Mouse (Mus musculus): ENCODE results near the gene Olfr1034. TPM values are rescaled to one million over a fixed set of nuclear protein-coding genes. Genes with fewer than 3 reads are reported as not detected.

The Olfr1034 gene
- polyA plus RNA-seq (2021; fragmentation: Nextera tagmentation): not detected in 2 replicates
- long read RNA-seq, experiment 1: 0 reads
- long read RNA-seq, experiment 2: 0 reads

DNA sequence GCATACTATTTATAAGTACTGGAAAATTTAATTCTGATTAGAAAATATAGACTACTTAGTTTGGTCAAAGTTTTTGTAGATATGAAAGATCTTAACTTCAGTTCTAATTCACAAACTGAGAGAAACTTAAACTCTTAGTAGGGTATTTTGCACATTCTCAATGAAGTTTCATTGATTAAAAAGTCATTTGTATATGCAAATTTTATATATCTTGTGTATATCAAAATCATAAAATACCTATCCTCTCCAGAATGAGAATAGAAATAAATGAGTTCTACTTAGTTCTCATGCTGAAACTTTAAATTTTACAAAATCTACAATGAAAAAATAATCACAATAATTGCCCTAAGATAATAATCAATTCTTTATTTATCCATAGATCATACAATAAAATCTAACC, at the start of gene Olfr1034:
Olfr1034 (plus strand) TSS at position 301 of the 400 bp plus-strand sequence.

DNA sequence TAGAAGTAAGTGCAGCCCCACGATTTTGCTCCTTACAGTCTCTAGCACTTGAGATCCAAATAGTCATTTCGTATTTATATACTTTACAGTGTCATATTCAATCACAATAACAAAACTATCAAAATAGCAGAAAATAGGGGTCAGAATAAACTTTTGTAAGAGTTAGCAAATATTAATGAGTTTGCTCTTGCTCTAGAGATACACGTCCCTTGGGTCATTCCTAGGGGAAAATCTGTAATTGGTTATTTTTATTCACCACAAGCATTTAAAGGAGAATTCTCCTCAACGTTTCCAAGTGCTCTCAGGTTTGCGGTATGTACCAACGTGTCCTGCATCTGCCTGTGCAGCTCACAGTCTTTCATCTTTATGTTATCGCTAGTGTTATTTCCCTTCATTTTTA, 40.4 kb upstream of the Olfr1034 start, which contains the start of gene Olfr1032:
Olfr1032 (plus strand) TSS at position 301 of the 400 bp plus-strand sequence.

GRCm38 (mm10) chr2:86020406-86020805, 25.3 kb upstream of the Olfr1034 start, which contains the start of gene Olfr1033:
Gene Olfr1033 (plus strand): TSS chr2:86020633.

GRCm38 (mm10) chr2:86073692-86074091, 28.0 kb downstream of the Olfr1034 start, which contains the start of gene Olfr1036:
Gene Olfr1036 (plus strand): TSS chr2:86073992.

DNA sequence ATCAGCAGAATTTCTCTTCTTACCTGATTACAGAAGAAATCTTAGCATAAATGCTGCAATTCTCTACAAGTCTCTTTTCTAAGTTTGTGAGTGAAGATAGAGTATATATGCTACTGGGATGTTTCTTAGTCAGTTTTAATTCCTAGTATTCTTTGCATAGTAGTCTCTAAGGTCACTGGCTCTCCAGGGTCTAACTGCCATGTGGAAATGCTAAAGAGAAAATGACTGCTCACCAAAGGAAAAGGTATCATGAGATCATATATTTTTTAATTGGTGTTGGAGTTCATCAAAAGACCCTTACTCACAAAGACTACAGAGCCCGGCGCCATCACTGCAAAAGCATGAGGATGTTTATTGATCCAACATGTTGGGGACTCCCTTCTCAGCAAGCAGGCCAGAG, 41.6 kb downstream of the Olfr1034 start, which contains the start of gene Olfr1037:
Olfr1037 (minus strand) TSS at position 101 of the 400 bp plus-strand sequence.

Other genes starting within 250 kb of the Olfr1034 start
- not detected in 2 replicates for gene Olfr1016, start 243.3 kb upstream of the Olfr1034 start, polyA plus RNA-seq (2021; fragmentation: Nextera tagmentation)
- not detected in 2 replicates for gene Olfr1018, start 227.4 kb upstream of the Olfr1034 start, polyA plus RNA-seq (2021; fragmentation: Nextera tagmentation)
- not detected in 2 replicates for gene Olfr1019, start 200.4 kb upstream of the Olfr1034 start, polyA plus RNA-seq (2021; fragmentation: Nextera tagmentation)
- not detected in 2 replicates for gene Olfr1020, start 198.8 kb upstream of the Olfr1034 start, polyA plus RNA-seq (2021; fragmentation: Nextera tagmentation)
- gene Olfr1022, start 177.3 kb upstream of the Olfr1034 start, polyA plus RNA-seq (2021; fragmentation: Nextera tagmentation): not detected in 2 replicates
- not detected in 2 replicates for gene Olfr1023, start 160.2 kb upstream of the Olfr1034 start, polyA plus RNA-seq (2021; fragmentation: Nextera tagmentation)
- gene Olfr1024, start 140.8 kb upstream of the Olfr1034 start, polyA plus RNA-seq (2021; fragmentation: Nextera tagmentation): not detected in 2 replicates
- gene Olfr1025-ps1, start 130.7 kb upstream of the Olfr1034 start, polyA plus RNA-seq (2021; fragmentation: Nextera tagmentation): not detected in 2 replicates
- gene Olfr1026, start 124.3 kb upstream of the Olfr1034 start, polyA plus RNA-seq (2021; fragmentation: Nextera tagmentation): not detected in 2 replicates
- gene Olfr1028, start 95.4 kb upstream of the Olfr1034 start, polyA plus RNA-seq (2021; fragmentation: Nextera tagmentation): not detected in 2 replicates
- gene Olfr1029, start 72.0 kb upstream of the Olfr1034 start, polyA plus RNA-seq (2021; fragmentation: Nextera tagmentation): not detected in 2 replicates
- not detected in 2 replicates for gene Olfr1030, start 66.6 kb upstream of the Olfr1034 start, polyA plus RNA-seq (2021; fragmentation: Nextera tagmentation)
- gene Olfr1031, start 55.6 kb upstream of the Olfr1034 start, polyA plus RNA-seq (2021; fragmentation: Nextera tagmentation): not detected in 2 replicates
- gene Olfr1032, start 40.3 kb upstream of the Olfr1034 start, polyA plus RNA-seq (2021; fragmentation: Nextera tagmentation): not detected in 2 replicates
- not detected in 2 replicates for gene Olfr1033, start 25.2 kb upstream of the Olfr1034 start, polyA plus RNA-seq (2021; fragmentation: Nextera tagmentation)
- gene Olfr1036, start 28.1 kb downstream of the Olfr1034 start, polyA plus RNA-seq (2021; fragmentation: Nextera tagmentation): not detected in 2 replicates
- gene Olfr1037, start 41.5 kb downstream of the Olfr1034 start, polyA plus RNA-seq (2021; fragmentation: Nextera tagmentation): not detected in 2 replicates
- gene Olfr1039, start 90.1 kb downstream of the Olfr1034 start, polyA plus RNA-seq (2021; fragmentation: Nextera tagmentation): not detected in 2 replicates
- gene Olfr1040, start 100.9 kb downstream of the Olfr1034 start, polyA plus RNA-seq (2021; fragmentation: Nextera tagmentation): not detected in 2 replicates
- not detected in 2 replicates for gene Olfr1042, start 116.0 kb downstream of the Olfr1034 start, polyA plus RNA-seq (2021; fragmentation: Nextera tagmentation)
- not detected in 2 replicates for gene Olfr1043, start 121.7 kb downstream of the Olfr1034 start, polyA plus RNA-seq (2021; fragmentation: Nextera tagmentation)
- not detected in 2 replicates for gene Olfr1044, start 132.0 kb downstream of the Olfr1034 start, polyA plus RNA-seq (2021; fragmentation: Nextera tagmentation)
- not detected in 2 replicates for gene Olfr52, start 139.8 kb downstream of the Olfr1034 start, polyA plus RNA-seq (2021; fragmentation: Nextera tagmentation)
- not detected in 2 replicates for gene Olfr1045, start 157.1 kb downstream of the Olfr1034 start, polyA plus RNA-seq (2021; fragmentation: Nextera tagmentation)
- gene Olfr1046, start 173.5 kb downstream of the Olfr1034 start, polyA plus RNA-seq (2021; fragmentation: Nextera tagmentation): not detected in 2 replicates
- gene Olfr1047, start 185.5 kb downstream of the Olfr1034 start, polyA plus RNA-seq (2021; fragmentation: Nextera tagmentation): not detected in 2 replicates
- gene Olfr1048, start 194.4 kb downstream of the Olfr1034 start, polyA plus RNA-seq (2021; fragmentation: Nextera tagmentation): not detected in 2 replicates
- gene Olfr1049, start 212.5 kb downstream of the Olfr1034 start, polyA plus RNA-seq (2021; fragmentation: Nextera tagmentation): not detected in 2 replicates
- gene Olfr1051, start 233.2 kb downstream of the Olfr1034 start, polyA plus RNA-seq (2021; fragmentation: Nextera tagmentation): not detected in 2 replicates
- not detected in 2 replicates for gene Olfr1052, start 246.6 kb downstream of the Olfr1034 start, polyA plus RNA-seq (2021; fragmentation: Nextera tagmentation)

Measured in layer of hippocampus, adult 6 months (tissue).